Mouse (Mus musculus): ENCODE results near the gene Zscan29.
"Not testable (repeated sequence)": the region's sequence is repeated elsewhere in the genome, so short reads cannot be mapped to it uniquely, and the experiment has no call there.

Zscan29 gene

GRCm38 (mm10) chr2:121139266-121140017, 31.5 kb downstream of the Zscan29 start:
- DNase-seq (ENCODE audit: low read depth in 2 of 2, low spot score in 2 of 2): no peak

DNA sequence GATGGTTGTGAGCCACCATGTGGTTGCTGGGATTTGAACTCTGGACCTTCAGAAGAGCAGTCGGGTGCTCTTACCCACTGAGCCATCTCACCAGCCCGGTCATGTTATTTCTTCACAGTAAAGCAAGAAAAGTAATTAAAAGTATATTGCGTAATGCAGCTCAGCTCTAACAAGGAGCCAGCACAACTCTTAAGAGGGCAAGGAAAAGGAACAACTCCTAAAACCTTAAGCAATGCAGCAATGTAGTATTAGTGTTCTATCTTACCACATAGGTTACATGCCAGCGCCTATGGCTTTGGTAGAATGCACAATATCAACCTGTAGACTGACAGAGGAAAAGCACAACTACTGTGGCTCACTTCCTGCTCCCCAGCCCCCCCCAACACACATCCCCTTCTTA, 33.6 kb downstream of the Zscan29 start:
- DNase-seq (ENCODE audit: low read depth in 2 of 2, low spot score in 2 of 2): no peak

- no peak for DNase-seq (ENCODE audit: low read depth in 2 of 2, low spot score in 2 of 2)
Measured at GRCm38 (mm10) chr2:121132822-121133221, 38.1 kb downstream of the Zscan29 start.

DNA sequence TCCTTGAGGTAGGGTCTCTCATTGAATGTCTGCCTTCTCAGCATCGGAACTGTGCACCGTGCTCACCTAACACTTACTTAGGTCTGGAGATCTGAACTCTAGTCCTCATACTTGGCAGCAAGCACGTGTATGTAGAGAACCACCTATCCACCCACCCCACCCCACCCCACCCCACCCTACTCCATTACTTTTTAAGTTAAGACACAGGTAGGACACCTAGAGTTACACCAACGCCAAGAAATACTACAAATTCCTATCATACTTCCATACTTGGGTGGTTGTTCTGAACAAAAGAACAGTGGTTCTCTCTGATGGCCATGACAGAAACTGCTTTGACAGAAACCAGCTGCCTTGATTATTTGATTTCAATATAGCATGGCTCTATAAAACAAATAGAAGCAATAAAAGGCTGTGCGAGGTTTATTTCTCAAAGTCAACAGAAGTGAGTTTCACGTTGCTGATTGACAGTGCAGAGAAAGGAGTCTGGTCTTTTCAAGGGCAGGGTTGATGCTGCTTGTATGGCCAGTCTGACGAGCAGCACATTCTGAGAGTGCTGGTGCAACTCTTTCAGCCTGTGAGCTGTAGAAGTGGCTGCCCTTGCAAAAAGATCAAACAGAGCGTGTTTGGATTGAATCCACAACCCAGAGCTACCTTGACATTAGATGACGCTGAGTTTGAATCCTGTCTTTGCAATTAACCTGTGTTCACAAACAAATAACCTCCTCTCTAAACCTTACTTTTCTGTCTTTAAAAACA, 41.9 kb downstream of the Zscan29 start:
- DNase-seq (ENCODE audit: low read depth in 2 of 2, low spot score in 2 of 2): no peak

- no peak for DNase-seq (ENCODE audit: low read depth in 2 of 2, low spot score in 2 of 2)
Measured at GRCm38 (mm10) chr2:121127536-121127935, 43.4 kb downstream of the Zscan29 start.

DNA sequence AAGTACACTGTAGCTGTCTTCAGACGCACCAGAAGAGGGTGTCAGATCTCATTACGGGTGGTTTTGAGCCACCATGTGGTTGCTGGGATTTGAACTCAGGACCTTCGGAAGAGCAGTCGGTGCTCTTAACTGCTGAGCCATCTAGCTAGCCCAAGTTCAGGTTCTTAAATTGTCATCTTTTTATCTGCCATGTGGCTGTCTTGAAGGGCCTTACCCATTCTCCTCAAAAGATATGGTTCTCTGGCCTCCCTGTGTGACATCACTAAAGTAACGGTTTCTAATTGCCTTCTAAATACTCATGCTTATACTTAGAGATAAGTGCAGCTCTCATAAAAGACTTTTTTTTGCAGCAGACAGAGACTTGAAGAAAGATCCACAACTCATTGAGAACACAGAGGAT, 44.6 kb downstream of the Zscan29 start:
- DNase-seq (ENCODE audit: low read depth in 2 of 2, low spot score in 2 of 2): not testable (repeated sequence)

DNA sequence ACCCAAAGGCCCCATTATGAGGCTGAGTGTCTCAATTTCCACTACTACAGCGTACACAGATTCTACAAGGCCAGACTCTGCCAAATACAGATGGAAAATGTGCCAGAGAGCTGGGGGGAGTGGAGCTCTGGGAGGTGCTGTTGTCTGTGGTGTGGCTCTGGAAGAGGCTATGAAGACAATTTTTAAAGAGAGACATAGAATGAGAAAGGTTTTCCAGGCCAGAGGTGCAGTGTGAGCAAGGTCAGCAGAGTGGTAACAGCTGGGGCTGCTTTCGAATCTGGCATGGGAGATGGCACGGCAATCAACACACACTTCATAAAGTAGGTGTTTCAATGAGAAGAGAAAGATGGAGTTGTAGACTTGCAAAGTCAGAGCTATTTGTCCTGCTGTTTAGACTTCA, 51.7 kb downstream of the Zscan29 start:
- no peak for DNase-seq (ENCODE audit: low read depth in 2 of 2, low spot score in 2 of 2)

DNA sequence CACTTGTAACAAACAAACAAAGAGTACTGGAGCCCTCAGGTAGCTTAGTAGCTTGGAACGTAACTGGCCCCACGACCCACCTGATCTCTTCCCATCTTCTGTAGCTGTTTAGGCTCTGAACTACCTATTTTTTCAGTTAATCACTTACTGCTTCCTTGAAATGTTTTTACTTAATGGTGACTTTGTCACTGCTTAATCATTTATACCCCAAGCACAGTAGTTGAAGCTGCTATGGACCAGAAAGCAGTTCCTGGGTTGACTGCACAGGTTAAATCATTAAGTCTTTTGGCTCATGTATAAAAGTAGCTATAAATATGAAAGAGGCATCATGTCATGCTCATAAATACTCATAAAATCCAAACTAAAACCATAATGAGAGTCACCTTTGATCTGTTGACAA, 55.5 kb downstream of the Zscan29 start:
- no peak for DNase-seq (ENCODE audit: low read depth in 2 of 2, low spot score in 2 of 2)

GRCm38 (mm10) chr2:121109695-121110094, 61.2 kb downstream of the Zscan29 start, which contains the start of gene Tgm7:
Gene Tgm7, minus strand, starts transcription at chr2:121109795.
- no peak for DNase-seq (ENCODE audit: low read depth in 2 of 2, low spot score in 2 of 2)
